Comparison of ENCODE assay signal across 14 mouse cellular contexts in genomic region chr9:69372871-69373270, GRCm38 (mm10).
"Had no signal": no experiment of that assay in that cellular context is flagged by ENCODE, and none has a peak within 500 bp of the region (broad histone marks: within the 10 kb centered on the region; RNA-seq: fewer than 3 reads in every experiment).

No protein-coding gene starts in this region.

- H3K27ac ChIP-seq: kidney, embryonic 15.5 days; limb, embryonic 13.5 days; liver, embryonic 15.5 days; stomach, postnatal 0 days had no signal

- H3K4me3 ChIP-seq: kidney, embryonic 15.5 days; limb, embryonic 13.5 days; liver, embryonic 15.5 days had no signal

- H3K4me1 ChIP-seq: kidney, embryonic 15.5 days; limb, embryonic 13.5 days; liver, embryonic 15.5 days had no signal

- DNase-seq: kidney, adult 2 months; kidney, postnatal 14 days; left cerebral cortex, postnatal 4 days; lung, adult 2 months; lung, postnatal 36 days; thymus, adult 18-20 months; thymus, postnatal 14 days had no signal

- H3K36me3 ChIP-seq: liver, embryonic 15.5 days had no signal

- H3K27me3 ChIP-seq: kidney, embryonic 15.5 days; liver, embryonic 15.5 days had no signal

- H3K9me3 ChIP-seq: kidney, embryonic 15.5 days; limb, embryonic 13.5 days; liver, embryonic 15.5 days had no signal

- ATAC-seq: lung, postnatal 0 days; midbrain, embryonic 16.5 days had no signal

- H3K9ac ChIP-seq: kidney, embryonic 15.5 days; limb, embryonic 13.5 days; liver, embryonic 15.5 days had no signal

- H3K4me2 ChIP-seq: kidney, embryonic 15.5 days; limb, embryonic 13.5 days; liver, embryonic 11.5 days; liver, embryonic 15.5 days had no signal
